Mouse (Mus musculus) G1E (cell line): ENCODE results near the gene Trim75.

ENCODE experiments used
- CTCF ChIP-seq: IDR thresholded peaks from 2 replicates; pipeline ENCODE4 v1.5.1; 2012; ENCODE audit warnings: low read depth, low read length, inconsistent platforms, mixed read lengths
- GATA1 ChIP-seq: IDR thresholded peaks from 2 replicates; pipeline ENCODE4 v1.6.1; 2012; ENCODE audit warnings: borderline replicate concordance, low read length, inconsistent platforms, mixed read lengths
- POLR2AphosphoS5 ChIP-seq: IDR thresholded peaks from 2 replicates; pipeline ENCODE4 v1.6.1; 2012; ENCODE audit warnings: low read depth, low read length, inconsistent platforms; ENCODE audit not compliant: insufficient replicate concordance
- TAL1 ChIP-seq: conservative IDR thresholded peaks from 2 replicates; pipeline ENCODE4 v1.6.1; 2012; ENCODE audit warnings: low read depth, low read length, inconsistent platforms, mixed read lengths

GRCm38 (mm10) chr8:65029776-65030175, 42.1 kb upstream of the Trim75 start:
- TF ChIP-seq TAL1 (no peak), CTCF (no peak), GATA1 (no peak), POLR2AphosphoS5 (no peak)
